Mouse (Mus musculus) lung, postnatal 0 days (tissue): ENCODE measurements at regions not wholly inside any gene's neighbourhood (a gene's known extent, or its start where the extent isn't known, plus 50 kb on each side); places are given as distances from the start of the nearest gene placed in this dataset.

Experiments
- CTCF ChIP-seq: IDR thresholded peaks from 2 replicates; pipeline ENCODE4 v1.5.1; 2016; ENCODE audit warnings: antibody characterized with exemption, mild to moderate bottlenecking
- EP300 ChIP-seq: IDR thresholded peaks from 2 replicates; pipeline ENCODE4 v1.6.1; 2016; ENCODE audit warnings: antibody characterized with exemption, mild to moderate bottlenecking, control low read depth

DNA sequence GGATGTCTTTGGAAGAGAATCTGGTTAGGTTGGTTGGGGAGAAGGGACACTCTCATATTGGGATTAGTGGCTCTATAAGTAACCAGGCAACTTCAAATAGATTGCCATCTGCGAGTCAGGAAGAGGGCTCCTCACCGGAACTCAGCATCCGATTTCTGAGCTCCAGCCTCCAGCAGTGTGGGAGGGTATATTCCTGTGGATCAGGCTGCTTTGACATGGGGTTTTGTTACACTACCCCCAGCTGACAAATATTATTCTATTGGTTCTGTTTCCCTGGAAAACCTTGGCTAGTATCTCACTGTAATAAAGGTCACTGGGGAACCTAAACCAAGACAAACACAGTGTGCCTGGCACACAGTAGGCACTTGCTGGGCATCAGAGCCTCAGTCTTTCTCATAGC is 179.9 kb downstream of the Enc1 start:
- TF ChIP-seq CTCF, result no peak
- TF ChIP-seq EP300, result no peak
